Mouse (Mus musculus): Measurements from ENCODE around the gene Gm10220. TPM values are rescaled to one million over a fixed set of nuclear protein-coding genes. Genes with fewer than 3 reads are reported as not detected.
"Not testable (repeated sequence)": the region's sequence is repeated elsewhere in the genome, so short reads cannot be mapped to it uniquely, and the experiment has no call there.

The Gm10220 gene
- total RNA-seq (2014; fragmentation: Nextera tagmentation) (not detected in 2 replicates), total RNA-seq (2017) (0.12 and 0.33 TPM in 2 replicates), polyA plus RNA-seq (2012) (not detected in 2 replicates)

DNA sequence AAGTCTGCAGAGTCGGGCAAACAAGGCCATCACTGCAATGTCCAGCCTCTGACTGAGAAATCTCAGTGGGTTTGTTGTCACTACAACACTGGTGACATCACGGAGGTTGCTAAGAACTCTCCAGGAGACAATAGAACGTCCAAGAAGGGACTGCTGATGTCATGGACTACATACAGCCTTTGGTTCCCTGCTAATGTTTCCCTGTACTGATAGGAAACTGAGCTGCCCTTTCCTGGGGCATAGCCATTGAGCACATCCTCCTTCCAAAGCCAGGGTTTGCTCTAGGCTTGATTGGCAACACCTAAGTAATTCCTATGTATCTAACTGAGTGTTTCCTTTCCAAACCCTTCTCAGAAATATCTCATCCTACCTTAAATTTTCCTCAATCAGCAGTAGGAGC is at the start of gene Gm10220:
Gene Gm10220, minus strand, starts transcription at position 101 of the 400 bp plus-strand sequence.
- not testable (repeated sequence) for H3K4me3 ChIP-seq (ENCODE audit: low read depth, low read length); ATAC-seq (ENCODE audit: extremely low read depth, insufficient number of reproducible peaks, low FRiP score, poor library complexity, severe bottlenecking); H3K27me3 ChIP-seq (ENCODE audit: insufficient read depth, low read length); H3K36me3 ChIP-seq (replicated peaks); H3K9me3 ChIP-seq (replicated peaks); DNase-seq (ENCODE audit: low spot score); H3K4me1 ChIP-seq (ENCODE audit: insufficient read depth, low read depth, low read length)

GRCm38 (mm10) chr5:26169855-26170254 is 48.6 kb upstream of the Gm10220 start:
- no peaks in the 10 kb centered on the region for H3K27me3 ChIP-seq (ENCODE audit: insufficient read depth, low read length)
- peaks cover 11% of the 10 kb centered on the region for H3K9me3 ChIP-seq (replicated peaks)
- no peaks in the 10 kb centered on the region for H3K4me1 ChIP-seq (ENCODE audit: insufficient read depth, low read depth, low read length)
- TF ChIP-seq GATA1 (IDR thresholded peaks at IDR 0.05; ENCODE audit: borderline replicate concordance, low read length) (no peak), POLR2AphosphoS5 (IDR thresholded peaks at IDR 0.05; ENCODE audit: insufficient replicate concordance, low read depth, low read length) (no peak), CTCF (IDR thresholded peaks at IDR 0.05; ENCODE audit: low read depth, low read length) (no peak), GATA2 (IDR thresholded peaks at IDR 0.05; ENCODE audit: borderline replicate concordance, low read depth, low read length) (no peak), TAL1 (conservative IDR thresholded peaks at IDR 0.05; ENCODE audit: low read depth, low read length) (no peak)
- no peak overlapping the region for H3K4me3 ChIP-seq (ENCODE audit: low read depth, low read length)
- DNase-seq (ENCODE audit: low spot score) (no peak), ATAC-seq (ENCODE audit: extremely low read depth, insufficient number of reproducible peaks, low FRiP score, poor library complexity, severe bottlenecking) (no peak)
- H3K36me3 ChIP-seq (replicated peaks) = no peaks in the 10 kb centered on the region

GRCm38 (mm10) chr5:26165791-26166165 is 44.6 kb upstream of the Gm10220 start:
- no peaks in the 10 kb centered on the region for H3K27me3 ChIP-seq (ENCODE audit: insufficient read depth, low read length)
- TF ChIP-seq POLR2AphosphoS5 (IDR thresholded peaks at IDR 0.05; ENCODE audit: insufficient replicate concordance, low read depth, low read length) (no peak), GATA1 (IDR thresholded peaks at IDR 0.05; ENCODE audit: borderline replicate concordance, low read length) (no peak), CTCF (IDR thresholded peaks at IDR 0.05; ENCODE audit: low read depth, low read length) (no peak), GATA2 (IDR thresholded peaks at IDR 0.05; ENCODE audit: borderline replicate concordance, low read depth, low read length) (no peak), TAL1 (conservative IDR thresholded peaks at IDR 0.05; ENCODE audit: low read depth, low read length) (no peak)
- DNase-seq (ENCODE audit: low spot score) (no peak), ATAC-seq (ENCODE audit: extremely low read depth, insufficient number of reproducible peaks, low FRiP score, poor library complexity, severe bottlenecking) (no peak)
- peaks cover 5% of the 10 kb centered on the region; the same call in 1 of the 2 replicates for H3K9me3 ChIP-seq (replicated peaks)
- H3K4me1 ChIP-seq (ENCODE audit: insufficient read depth, low read depth, low read length) = no peaks in the 10 kb centered on the region
- H3K4me3 ChIP-seq (ENCODE audit: low read depth, low read length) = no peak overlapping the region
- no peaks in the 10 kb centered on the region for H3K36me3 ChIP-seq (replicated peaks)

DNA sequence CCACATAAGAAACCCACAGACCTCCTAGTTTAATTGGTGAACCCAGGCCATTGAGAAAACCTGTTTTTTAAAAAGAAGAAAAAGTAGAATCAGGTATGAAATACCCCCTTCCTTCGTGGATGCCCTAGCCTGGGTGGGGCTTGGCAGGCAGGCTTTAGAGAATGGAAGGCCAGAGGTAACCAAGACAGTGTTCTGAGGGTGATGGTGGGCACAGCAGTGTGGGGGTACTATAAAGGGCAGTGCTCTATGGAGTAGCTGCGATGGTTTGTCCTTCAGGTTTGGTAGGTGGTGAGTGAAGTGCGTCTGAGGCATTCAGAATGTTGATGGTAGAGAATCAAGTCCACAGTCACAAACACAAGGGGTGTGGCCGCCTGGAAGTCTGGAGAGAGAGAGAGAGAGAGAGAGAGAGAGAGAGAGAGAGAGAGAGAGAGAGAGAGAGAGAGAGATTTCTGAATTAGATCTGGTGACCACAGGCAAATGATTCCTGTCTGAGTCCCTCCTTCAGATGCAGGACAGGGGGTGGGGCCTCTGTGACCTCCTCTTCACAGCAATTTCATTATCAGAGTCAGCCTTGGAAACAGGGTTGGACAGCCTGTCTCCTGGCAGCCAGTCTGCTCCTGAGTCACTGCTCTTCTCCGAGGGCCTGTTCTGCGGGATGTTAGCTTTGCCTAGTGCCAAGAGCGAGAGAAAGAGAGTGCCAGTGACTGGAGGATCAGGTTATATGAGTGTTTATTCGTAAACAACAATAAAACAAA is 44.0 kb upstream of the Gm10220 start:
- Histone ChIP-seq H3K27me3 (ENCODE audit: insufficient read depth, low read length) (no peaks in the 10 kb centered on the region), H3K4me1 (ENCODE audit: insufficient read depth, low read depth, low read length) (no peaks in the 10 kb centered on the region), H3K4me3 (ENCODE audit: low read depth, low read length) (no peak overlapping the region), H3K9me3 (replicated peaks) (peaks cover 5% of the 10 kb centered on the region; the same call in 1 of the 2 replicates), H3K36me3 (replicated peaks) (no peaks in the 10 kb centered on the region)
- DNase-seq (ENCODE audit: low spot score) (no peak), ATAC-seq (ENCODE audit: extremely low read depth, insufficient number of reproducible peaks, low FRiP score, poor library complexity, severe bottlenecking) (no peak)
- TF ChIP-seq GATA2 (IDR thresholded peaks at IDR 0.05; ENCODE audit: borderline replicate concordance, low read depth, low read length) = no peak
- TF ChIP-seq POLR2AphosphoS5 (IDR thresholded peaks at IDR 0.05; ENCODE audit: insufficient replicate concordance, low read depth, low read length) = no peak
- TF ChIP-seq CTCF (IDR thresholded peaks at IDR 0.05; ENCODE audit: low read depth, low read length) = no peak
- TF ChIP-seq GATA1 (IDR thresholded peaks at IDR 0.05; ENCODE audit: borderline replicate concordance, low read length) = no peak
- no peak for TF ChIP-seq TAL1 (conservative IDR thresholded peaks at IDR 0.05; ENCODE audit: low read depth, low read length)

GRCm38 (mm10) chr5:26157396-26158170 is 36.4 kb upstream of the Gm10220 start:
- Histone ChIP-seq H3K4me3 (ENCODE audit: low read depth, low read length) (no peak overlapping the region), H3K27me3 (ENCODE audit: insufficient read depth, low read length) (no peaks in the 10 kb centered on the region), H3K4me1 (ENCODE audit: insufficient read depth, low read depth, low read length) (no peaks in the 10 kb centered on the region), H3K36me3 (replicated peaks) (no peaks in the 10 kb centered on the region), H3K9me3 (replicated peaks) (peaks cover 3% of the 10 kb centered on the region; the same call in 1 of the 2 replicates)
- DNase-seq (ENCODE audit: low spot score) (no peak), ATAC-seq (ENCODE audit: extremely low read depth, insufficient number of reproducible peaks, low FRiP score, poor library complexity, severe bottlenecking) (no peak)
- TF ChIP-seq GATA1 (IDR thresholded peaks at IDR 0.05; ENCODE audit: borderline replicate concordance, low read length) (no peak), TAL1 (conservative IDR thresholded peaks at IDR 0.05; ENCODE audit: low read depth, low read length) (no peak), CTCF (IDR thresholded peaks at IDR 0.05; ENCODE audit: low read depth, low read length) (no peak)

GRCm38 (mm10) chr5:26142891-26143290 is 21.7 kb upstream of the Gm10220 start:
- Histone ChIP-seq H3K4me3 (ENCODE audit: low read depth, low read length) (no peak overlapping the region), H3K36me3 (replicated peaks) (no peaks in the 10 kb centered on the region), H3K4me1 (ENCODE audit: insufficient read depth, low read depth, low read length) (no peaks in the 10 kb centered on the region), H3K9me3 (replicated peaks) (peaks cover 2% of the 10 kb centered on the region; the same call in 1 of the 2 replicates), H3K27me3 (ENCODE audit: insufficient read depth, low read length) (no peaks in the 10 kb centered on the region)
- TF ChIP-seq TAL1 (conservative IDR thresholded peaks at IDR 0.05; ENCODE audit: low read depth, low read length) (no peak), CTCF (IDR thresholded peaks at IDR 0.05; ENCODE audit: low read depth, low read length) (no peak), POLR2AphosphoS5 (IDR thresholded peaks at IDR 0.05; ENCODE audit: insufficient replicate concordance, low read depth, low read length) (no peak), GATA1 (IDR thresholded peaks at IDR 0.05; ENCODE audit: borderline replicate concordance, low read length) (no peak), GATA2 (IDR thresholded peaks at IDR 0.05; ENCODE audit: borderline replicate concordance, low read depth, low read length) (no peak)
- no peak for DNase-seq (ENCODE audit: low spot score)
- ATAC-seq (ENCODE audit: extremely low read depth, insufficient number of reproducible peaks, low FRiP score, poor library complexity, severe bottlenecking) = no peak

DNA sequence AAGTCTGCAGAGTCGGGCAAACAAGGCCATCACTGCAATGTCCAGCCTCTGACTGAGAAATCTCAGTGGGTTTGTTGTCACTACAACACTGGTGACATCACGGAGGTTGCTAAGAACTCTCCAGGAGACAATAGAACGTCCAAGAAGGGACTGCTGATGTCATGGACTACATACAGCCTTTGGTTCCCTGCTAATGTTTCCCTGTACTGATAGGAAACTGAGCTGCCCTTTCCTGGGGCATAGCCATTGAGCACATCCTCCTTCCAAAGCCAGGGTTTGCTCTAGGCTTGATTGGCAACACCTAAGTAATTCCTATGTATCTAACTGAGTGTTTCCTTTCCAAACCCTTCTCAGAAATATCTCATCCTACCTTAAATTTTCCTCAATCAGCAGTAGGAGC is 16.0 kb downstream of the Gm10220 start, which contains the start of gene 5031410I06Rik:
Gene 5031410I06Rik, minus strand, starts transcription at position 101 of the 400 bp plus-strand sequence.
- not testable (repeated sequence) for H3K4me1 ChIP-seq (ENCODE audit: insufficient read depth, low read depth, low read length); H3K9me3 ChIP-seq (replicated peaks); DNase-seq (ENCODE audit: low spot score); H3K36me3 ChIP-seq (replicated peaks); H3K27me3 ChIP-seq (ENCODE audit: insufficient read depth, low read length); ATAC-seq (ENCODE audit: extremely low read depth, insufficient number of reproducible peaks, low FRiP score, poor library complexity, severe bottlenecking); H3K4me3 ChIP-seq (ENCODE audit: low read depth, low read length)

DNA sequence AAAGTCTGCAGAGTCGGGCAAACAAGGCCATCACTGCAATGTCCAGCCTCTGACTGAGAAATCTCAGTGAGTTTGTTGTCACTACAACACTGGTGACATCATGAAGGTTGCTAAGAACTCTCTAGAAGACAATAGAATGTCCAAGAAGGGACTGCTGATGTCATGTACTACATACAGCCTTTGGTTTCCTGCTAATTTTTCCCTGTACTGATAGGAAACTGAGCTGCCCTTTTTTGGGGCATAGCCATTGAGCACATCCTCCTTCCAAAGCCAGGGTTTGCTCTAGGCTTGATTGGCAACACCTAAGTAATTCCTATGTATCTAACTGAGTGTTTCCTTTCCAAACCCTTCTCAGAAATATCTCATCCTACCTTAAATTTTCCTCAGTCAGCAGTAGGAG is 32.0 kb downstream of the Gm10220 start, which contains the start of gene Gm10471:
Gene Gm10471, minus strand, starts transcription at position 101 of the 400 bp plus-strand sequence.
- not testable (repeated sequence) for H3K4me3 ChIP-seq (ENCODE audit: low read depth, low read length); ATAC-seq (ENCODE audit: extremely low read depth, insufficient number of reproducible peaks, low FRiP score, poor library complexity, severe bottlenecking); H3K4me1 ChIP-seq (ENCODE audit: insufficient read depth, low read depth, low read length); DNase-seq (ENCODE audit: low spot score); H3K36me3 ChIP-seq (replicated peaks); H3K27me3 ChIP-seq (ENCODE audit: insufficient read depth, low read length); H3K9me3 ChIP-seq (replicated peaks)

DNA sequence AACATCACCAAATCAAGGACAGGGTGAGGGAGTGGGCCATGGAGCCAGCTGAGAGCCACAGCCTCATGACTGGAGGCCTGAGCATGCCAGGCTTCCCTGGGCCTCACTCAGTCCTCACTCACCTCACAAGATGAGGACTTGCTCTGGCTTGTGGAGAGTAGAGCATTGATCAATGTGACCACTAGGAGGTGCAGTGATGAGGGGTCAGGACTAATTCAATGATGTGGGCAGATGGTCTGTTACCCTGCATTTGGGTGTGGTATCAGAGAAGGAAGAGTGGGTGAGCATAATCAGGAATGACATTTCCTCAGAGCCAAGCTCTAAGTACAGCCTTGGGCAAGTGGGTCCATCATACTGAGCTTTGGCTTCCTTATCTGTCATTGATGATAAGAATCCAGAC is 42.2 kb downstream of the Gm10220 start:
- H3K36me3 ChIP-seq (replicated peaks); ATAC-seq (ENCODE audit: extremely low read depth, insufficient number of reproducible peaks, low FRiP score, poor library complexity, severe bottlenecking); H3K4me3 ChIP-seq (ENCODE audit: low read depth, low read length); H3K27me3 ChIP-seq (ENCODE audit: insufficient read depth, low read length); H3K4me1 ChIP-seq (ENCODE audit: insufficient read depth, low read depth, low read length); DNase-seq (ENCODE audit: low spot score); H3K9me3 ChIP-seq (replicated peaks): not testable (repeated sequence)
